Mouse (Mus musculus) urinary bladder, adult 2 months (tissue): ENCODE data around the gene Zbtb20. TPM values are rescaled to one million over a fixed set of nuclear protein-coding genes. Genes with fewer than 3 reads are reported as not detected.

ENCODE experiments used
- DNase-seq: peaks from one replicate; pipeline ENCODE4 v3.0.0; 2022; ENCODE audit warnings: low spot score
- polyA plus RNA-seq: library from polyadenylated mRNA; depleted of rRNA; stranded (reverse); fragments of >200 nt; gene quantifications from 2 replicates; pipeline ENCODE4 v1.2.3, GENCODE M21; 2012

Gene Zbtb20
- polyA plus RNA-seq, 1 experiment: 12.5 TPM

GRCm38 (mm10) chr16:43396849-43397628 is 521.4 kb downstream of the Zbtb20 start:
- no peak for DNase-seq

GRCm38 (mm10) chr16:43397629-43398323 is 522.1 kb downstream of the Zbtb20 start:
- no peak for DNase-seq

GRCm38 (mm10) chr16:43399428-43399827 is 523.7 kb downstream of the Zbtb20 start:
- DNase-seq: no peak

- DNase-seq: no peak
Observed at GRCm38 (mm10) chr16:43400046-43400445, 524.4 kb downstream of the Zbtb20 start.

GRCm38 (mm10) chr16:43400949-43401348 is 525.3 kb downstream of the Zbtb20 start:
- DNase-seq: no peak

- DNase-seq: no peak
Observed at GRCm38 (mm10) chr16:43402888-43403287, 527.2 kb downstream of the Zbtb20 start.

GRCm38 (mm10) chr16:43405089-43405488 is 529.4 kb downstream of the Zbtb20 start:
- DNase-seq: no peak

- DNase-seq: no peak
Observed at GRCm38 (mm10) chr16:43407594-43408142, 532.0 kb downstream of the Zbtb20 start.

- no peak for DNase-seq
Observed at GRCm38 (mm10) chr16:43408622-43409021, 532.9 kb downstream of the Zbtb20 start.

GRCm38 (mm10) chr16:43409108-43409909 is 533.6 kb downstream of the Zbtb20 start:
- DNase-seq: no peak

- no peak for DNase-seq
Observed at GRCm38 (mm10) chr16:43409910-43410612, 534.4 kb downstream of the Zbtb20 start.

- no peak for DNase-seq
Observed at GRCm38 (mm10) chr16:43410613-43410974, 534.9 kb downstream of the Zbtb20 start.

GRCm38 (mm10) chr16:43415864-43416263 is 540.2 kb downstream of the Zbtb20 start:
- DNase-seq: no peak

GRCm38 (mm10) chr16:43419923-43420322 is 544.2 kb downstream of the Zbtb20 start:
- DNase-seq: no peak

GRCm38 (mm10) chr16:43428955-43429354 is 553.3 kb downstream of the Zbtb20 start:
- no peak for DNase-seq

- no peak for DNase-seq
Observed at GRCm38 (mm10) chr16:43430030-43430429, 554.3 kb downstream of the Zbtb20 start.

GRCm38 (mm10) chr16:43431514-43432371 is 556.1 kb downstream of the Zbtb20 start:
- DNase-seq: no peak

- DNase-seq: no peak
Observed at GRCm38 (mm10) chr16:43434941-43435340, 559.3 kb downstream of the Zbtb20 start.

- DNase-seq: no peak
Observed at GRCm38 (mm10) chr16:43438878-43439371, 563.2 kb downstream of the Zbtb20 start.

GRCm38 (mm10) chr16:43441392-43441791 is 565.7 kb downstream of the Zbtb20 start:
- DNase-seq: no peak
